Mouse (Mus musculus) granulocyte monocyte progenitor cell, adult 5-6 weeks (primary cell): Measurements from ENCODE around the gene Dnah11. TPM values are rescaled to one million over a fixed set of nuclear protein-coding genes. Genes with fewer than 3 reads are reported as not detected.
A peak's percentile ranks its signal among the peaks of the same experiment; 100 is the strongest.

Experiments used
- ATAC-seq: replicated peaks from 2 replicates; pipeline ENCODE4 v1.8.0; 2016; ENCODE audit warnings: mild to moderate bottlenecking, moderate TSS enrichment, inconsistent platforms; ENCODE audit not compliant: poor library complexity, severe bottlenecking
- total RNA-seq, 2 experiments: library from RNA; stranded (forward) in 1 of 2; stranded (reverse) in 1 of 2; fragments of 200-712, 200-1000 nt in 1 of 2; fragments of >200 nt in 1 of 2; fragmentation: Nextera tagmentation in 1 of 2; gene quantifications; 2 replicates each; pipeline ENCODE4 v1.2.3; 2014 to 2017

The Dnah11 gene
- total RNA-seq (2014; fragmentation: Nextera tagmentation) (not detected in 2 replicates), total RNA-seq (2017) (under 0.01 TPM in 1 of 2 replicates, not detected in the other)

GRCm38 (mm10) chr12:118198386-118199093 lies at the start of gene Dnah11:
Dnah11 (minus strand) TSS chr12:118199043.
- peak; percentile 99 for ATAC-seq

GRCm38 (mm10) chr12:118221182-118221581 lies 22.3 kb upstream of the Dnah11 start:
- ATAC-seq = peak; percentile 52

- peak; percentile 94 for ATAC-seq
Observed at GRCm38 (mm10) chr12:118220062-118220461, 21.2 kb upstream of the Dnah11 start.

GRCm38 (mm10) chr12:118212163-118212562 lies 13.3 kb upstream of the Dnah11 start:
- ATAC-seq = peak; percentile 22; the same call in 1 of the 2 replicates

GRCm38 (mm10) chr12:118196583-118196982 lies 2.3 kb downstream of the Dnah11 start:
- no peak for ATAC-seq

GRCm38 (mm10) chr12:118189535-118189934 lies 9.3 kb downstream of the Dnah11 start:
- no peak for ATAC-seq

- ATAC-seq = no peak
Observed at GRCm38 (mm10) chr12:118187663-118188062, 11.2 kb downstream of the Dnah11 start.

- ATAC-seq = no peak
Observed at GRCm38 (mm10) chr12:118186881-118187489, 11.9 kb downstream of the Dnah11 start.

GRCm38 (mm10) chr12:118186120-118186880 lies 12.5 kb downstream of the Dnah11 start:
- no peak for ATAC-seq

- no peak for ATAC-seq
Observed at GRCm38 (mm10) chr12:118184731-118185130, 14.1 kb downstream of the Dnah11 start.

GRCm38 (mm10) chr12:118177756-118178155 lies 21.1 kb downstream of the Dnah11 start:
- no peak for ATAC-seq

- no peak for ATAC-seq
Observed at GRCm38 (mm10) chr12:118164785-118165184, 34.1 kb downstream of the Dnah11 start.

- ATAC-seq = no peak
Observed at GRCm38 (mm10) chr12:118156986-118157385, 41.9 kb downstream of the Dnah11 start.

GRCm38 (mm10) chr12:118147521-118148033 lies 51.3 kb downstream of the Dnah11 start:
- no peak for ATAC-seq

- ATAC-seq = no peak
Observed at GRCm38 (mm10) chr12:118128116-118128515, 70.7 kb downstream of the Dnah11 start.

GRCm38 (mm10) chr12:118119668-118120067 lies 79.2 kb downstream of the Dnah11 start:
- no peak for ATAC-seq

GRCm38 (mm10) chr12:118112599-118112998 lies 86.2 kb downstream of the Dnah11 start:
- ATAC-seq = no peak

- no peak for ATAC-seq
Observed at GRCm38 (mm10) chr12:118111896-118112295, 86.9 kb downstream of the Dnah11 start.

- ATAC-seq = no peak
Observed at GRCm38 (mm10) chr12:118107719-118108118, 91.1 kb downstream of the Dnah11 start.

GRCm38 (mm10) chr12:118104520-118104919 lies 94.3 kb downstream of the Dnah11 start:
- no peak for ATAC-seq

GRCm38 (mm10) chr12:118099694-118100093 lies 99.1 kb downstream of the Dnah11 start:
- no peak for ATAC-seq
